In genomic region chr2:127070435-127070841, GRCm38 (mm10) we compare ENCODE assay signal across 7 mouse cellular contexts. TPM values are rescaled to one million over a fixed set of nuclear protein-coding genes. Genes with fewer than 3 reads are reported as not detected.
DNase-seq lines count a peak whose midpoint lies in the region; ATAC-seq and TF ChIP-seq lines count a peak whose summit lies in the region.

TSS of gene Blvra (plus strand) at chr2:127070665.

- peaks cover 9% of the 10 kb centered on the region for H3K4me1 ChIP-seq in embryonic facial prominence, embryonic 10.5 days
- no peaks in the 10 kb centered on the region for H3K4me1 ChIP-seq in intestine, postnatal 0 days (replicated peaks; ENCODE audit: control insufficient read depth, insufficient read depth, low read length)
- H3K4me1 ChIP-seq in midbrain, embryonic 12.5 days = peaks cover 12% of the 10 kb centered on the region
- no peaks in the 10 kb centered on the region; the same call in 1 of the 2 replicates for H3K4me1 ChIP-seq in small intestine, adult 2 months (ENCODE audit: control insufficient read depth, insufficient read depth, insufficient read length, low read length)

- peak; percentile 98 for ATAC-seq in intestine, postnatal 0 days
- ATAC-seq in midbrain, embryonic 12.5 days (ENCODE audit: low FRiP score, low read depth) = peak; percentile 99

- TF ChIP-seq CTCF in intestine, postnatal 0 days (IDR thresholded peaks at IDR 0.05; ENCODE audit: low read depth) = peak; percentile 41
- no peak for TF ChIP-seq CTCF in small intestine, adult 2 months (IDR thresholded peaks at IDR 0.05; ENCODE audit: extremely low read depth, insufficient read length, insufficient replicate concordance, low read depth, low read length)

- intact Hi-C loops in left cerebral cortex, postnatal 4 days (cut with DNase I) = no loop called here

- H3K27me3 ChIP-seq in embryonic facial prominence, embryonic 10.5 days (replicated peaks; ENCODE audit: low read depth, poor library complexity, severe bottlenecking) = no peaks in the 10 kb centered on the region
- no peaks in the 10 kb centered on the region for H3K27me3 ChIP-seq in intestine, postnatal 0 days (replicated peaks; ENCODE audit: control insufficient read depth, insufficient read depth, low read length)
- H3K27me3 ChIP-seq in midbrain, embryonic 12.5 days = no peaks in the 10 kb centered on the region
- no peaks in the 10 kb centered on the region for H3K27me3 ChIP-seq in small intestine, adult 2 months (ENCODE audit: control insufficient read depth, insufficient read depth, low read length)

- WGBS in embryonic facial prominence, embryonic 10.5 days = under 1% methylated on average over 32 of the region's 32 CpGs
- under 1% methylated on average over 29 of the region's 32 CpGs for WGBS in intestine, postnatal 0 days
- WGBS in midbrain, embryonic 12.5 days = 1% methylated on average over 29 of the region's 32 CpGs
- WGBS in small intestine, adult 2 months = under 1% methylated on average over 32 of the region's 32 CpGs

- peak; percentile 72; the same call in 1 of the 2 replicates for TF ChIP-seq POLR2A in small intestine, adult 2 months (IDR thresholded peaks at IDR 0.05; ENCODE audit: low read depth, low read length)

- H3K9ac ChIP-seq in intestine, postnatal 0 days (ENCODE audit: low read depth, low read length) = peak within 1 kb of the TSS; percentile 67
- peak within 1 kb of the TSS; percentile 70 for H3K9ac ChIP-seq in midbrain, embryonic 12.5 days (replicated peaks)

- H3K9me3 ChIP-seq in embryonic facial prominence, embryonic 10.5 days = no peaks in the 10 kb centered on the region
- H3K9me3 ChIP-seq in intestine, postnatal 0 days (ENCODE audit: control insufficient read depth) = no peaks in the 10 kb centered on the region
- no peaks in the 10 kb centered on the region for H3K9me3 ChIP-seq in midbrain, embryonic 12.5 days

- peaks cover 18% of the 10 kb centered on the region for H3K36me3 ChIP-seq in embryonic facial prominence, embryonic 10.5 days (replicated peaks)
- H3K36me3 ChIP-seq in intestine, postnatal 0 days (ENCODE audit: control insufficient read depth, insufficient read depth) = peaks cover 11% of the 10 kb centered on the region
- H3K36me3 ChIP-seq in midbrain, embryonic 12.5 days = peaks cover 7% of the 10 kb centered on the region; the same call in 1 of the 2 replicates
- H3K36me3 ChIP-seq in small intestine, adult 2 months (ENCODE audit: control insufficient read depth, insufficient read depth, low read length) = peaks cover 6% of the 10 kb centered on the region

- peak; percentile 92 for DNase-seq in adrenal gland, postnatal 10 days
- DNase-seq in embryonic facial prominence, embryonic 10.5 days (ENCODE audit: low spot score) = peak; percentile 95
- peak; percentile 47 for DNase-seq in gonadal fat pad, adult 2 months (ENCODE audit: low read depth)
- DNase-seq in left cerebral cortex, postnatal 4 days = peak; percentile 91

- H3K4me3 ChIP-seq in embryonic facial prominence, embryonic 10.5 days = peak within 1 kb of the TSS; percentile 71
- peak within 1 kb of the TSS; percentile 90 for H3K4me3 ChIP-seq in intestine, postnatal 0 days (ENCODE audit: low read depth, low read length)
- H3K4me3 ChIP-seq in midbrain, embryonic 12.5 days = peak within 1 kb of the TSS; percentile 72
- H3K4me3 ChIP-seq in small intestine, adult 2 months (ENCODE audit: low read depth, low read length) = peak within 1 kb of the TSS; percentile 94

- peak within 1 kb of the TSS; percentile 92 for H3K27ac ChIP-seq in embryonic facial prominence, embryonic 10.5 days (replicated peaks)
- H3K27ac ChIP-seq in intestine, postnatal 0 days (ENCODE audit: low read depth, low read length) = peak within 1 kb of the TSS; percentile 75
- peak within 1 kb of the TSS; percentile 42; the same call in 1 of the 2 replicates for H3K27ac ChIP-seq in midbrain, embryonic 12.5 days (replicated peaks)
- no peak within 1 kb of the TSS for H3K27ac ChIP-seq in small intestine, adult 2 months (ENCODE audit: insufficient read depth, low read depth, low read length)

- H3K4me2 ChIP-seq in intestine, postnatal 0 days (replicated peaks; ENCODE audit: low read depth) = peak within 1 kb of the TSS; percentile 79
- peak within 1 kb of the TSS; percentile 71 for H3K4me2 ChIP-seq in midbrain, embryonic 12.5 days (replicated peaks)

RNA-seq across cellular contexts. Expression of gene Blvra, which starts in this region (rescaled TPM):
- total RNA-seq in adrenal gland, postnatal 10 days (2021) = 10 to 100 TPM; 38.7 to 39.9 TPM
- 21.2 and 26.4 TPM in 2 replicates for polyA plus RNA-seq in embryonic facial prominence, embryonic 10.5 days (2016; fragmentation: Nextera tagmentation; extraction: Ambion mirVana)
- polyA plus RNA-seq in gonadal fat pad, adult 2 months (2012; rRNA removed) = 13.5 and 18.6 TPM in 2 replicates
- 64.3 and 71.5 TPM in 2 replicates for polyA plus RNA-seq in intestine, postnatal 0 days (2015; fragmentation: Nextera tagmentation; extraction: Ambion mirVana)
- 10 to 100 TPM; 17.7 TPM for total RNA-seq in left cerebral cortex, postnatal 4 days (2021)
- polyA plus RNA-seq in midbrain, embryonic 12.5 days (2016; fragmentation: Nextera tagmentation; extraction: Ambion mirVana) = 22.8 and 28.1 TPM in 2 replicates
- polyA plus RNA-seq in small intestine, adult 2 months (2012; rRNA removed) = 2.1 and 3.7 TPM in 2 replicates
